ENCODE assay signal across 9 mouse cellular contexts in the genomic region with DNA sequence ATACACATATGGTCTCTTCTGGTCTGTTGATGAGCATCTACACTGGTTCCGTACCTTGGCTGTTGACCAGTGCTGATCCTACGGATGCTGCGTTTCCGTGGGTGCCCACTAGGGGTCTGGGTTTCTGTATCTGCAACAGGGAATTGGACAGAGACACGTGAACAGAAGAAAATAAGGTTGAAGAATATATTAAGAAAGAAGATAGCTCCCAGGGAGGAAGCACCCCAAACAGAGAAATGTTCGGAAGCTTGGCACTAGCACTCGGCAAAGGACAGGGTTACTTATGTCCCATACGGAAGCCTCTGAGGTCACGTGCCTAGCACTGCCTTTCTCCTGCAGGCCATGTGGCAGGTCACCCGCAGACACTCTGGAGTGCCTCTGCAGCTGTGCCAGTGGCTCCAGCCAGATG. TPM values are rescaled to one million over a fixed set of nuclear protein-coding genes. Genes with fewer than 3 reads are reported as not detected.
DNase-seq lines count a peak whose midpoint lies in the region; ATAC-seq and TF ChIP-seq lines count a peak whose summit lies in the region.
"Had no signal": no experiment of that assay in that cellular context is flagged by ENCODE, and none has a peak within 500 bp of the region (broad histone marks: within the 10 kb centered on the region; RNA-seq: fewer than 3 reads in every experiment).

No protein-coding gene starts in this region.

- TF ChIP-seq CTCF in layer of hippocampus, adult 2 months (conservative IDR thresholded peaks at IDR 0.05) = peak; percentile 81
- TF ChIP-seq CTCF in midbrain, postnatal 0 days (IDR thresholded peaks at IDR 0.05) = peak; percentile 63

- ATAC-seq in limb, embryonic 13.5 days (ENCODE audit: low FRiP score, low read depth) = peak; percentile 32; the same call in 1 of the 2 replicates
- no peak for ATAC-seq in midbrain, postnatal 0 days (ENCODE audit: low FRiP score)

- 49% methylated on average over 10 of the region's 10 CpGs for WGBS in embryonic facial prominence, embryonic 10.5 days
- 50% methylated on average over 10 of the region's 10 CpGs for WGBS in limb, embryonic 13.5 days
- WGBS in midbrain, postnatal 0 days = 49% methylated on average over 10 of the region's 10 CpGs

- H3K9me3 ChIP-seq in embryonic facial prominence, embryonic 10.5 days = no peaks in the 10 kb centered on the region
- no peaks in the 10 kb centered on the region for H3K9me3 ChIP-seq in limb, embryonic 13.5 days
- H3K9me3 ChIP-seq in midbrain, postnatal 0 days (ENCODE audit: low read length) = no peaks in the 10 kb centered on the region

- no peak overlapping the region for H3K9ac ChIP-seq in limb, embryonic 13.5 days
- H3K9ac ChIP-seq in midbrain, postnatal 0 days (replicated peaks; ENCODE audit: low read length, poor library complexity, severe bottlenecking) = no peak overlapping the region

- no peaks in the 10 kb centered on the region for H3K27me3 ChIP-seq in embryonic facial prominence, embryonic 10.5 days (replicated peaks; ENCODE audit: low read depth, poor library complexity, severe bottlenecking)
- H3K27me3 ChIP-seq in limb, embryonic 13.5 days = no peaks in the 10 kb centered on the region
- no peaks in the 10 kb centered on the region for H3K27me3 ChIP-seq in midbrain, postnatal 0 days (ENCODE audit: insufficient read depth, low read length)

- H3K4me1 ChIP-seq in embryonic facial prominence, embryonic 10.5 days = peaks cover 31% of the 10 kb centered on the region
- H3K4me1 ChIP-seq in limb, embryonic 13.5 days = 0 out of 2 replicates have a peak, but pooled peaks cover 3% of the 10 kb centered on the region
- no peaks in the 10 kb centered on the region for H3K4me1 ChIP-seq in midbrain, postnatal 0 days (ENCODE audit: insufficient read depth, low read length)

- H3K27ac ChIP-seq in layer of hippocampus, adult 2 months = no peak overlapping the region
- peak overlapping the region; percentile 69 for H3K27ac ChIP-seq in embryonic facial prominence, embryonic 10.5 days (replicated peaks)
- H3K27ac ChIP-seq in limb, embryonic 13.5 days = no peak overlapping the region
- H3K27ac ChIP-seq in midbrain, postnatal 0 days (ENCODE audit: low read depth, low read length) = no peak overlapping the region

- H3K4me3 ChIP-seq in layer of hippocampus, adult 2 months = peak overlapping the region; percentile 22; the same call in 1 of the 2 replicates
- H3K4me3 ChIP-seq in embryonic facial prominence, embryonic 10.5 days = peak overlapping the region; percentile 36; the same call in 1 of the 2 replicates
- H3K4me3 ChIP-seq in limb, embryonic 13.5 days = no peak overlapping the region
- no peak overlapping the region for H3K4me3 ChIP-seq in midbrain, postnatal 0 days (ENCODE audit: low read depth, low read length)
- H3K4me3 ChIP-seq: myocyte had no signal

- DNase-seq in layer of hippocampus, adult 2 months (ENCODE audit: low spot score in 2 of 2) = no peak
- DNase-seq in layer of hippocampus, postnatal 36 days = no peak
- DNase-seq in adrenal gland, adult 18-20 months (ENCODE audit: low spot score in 2 of 2) = peak; percentile 36 to 59
- peak; percentile 70 for DNase-seq in embryonic facial prominence, embryonic 10.5 days (ENCODE audit: low spot score)
- peak; percentile 47 to 63 for DNase-seq in heart, postnatal 14 days
- DNase-seq in midbrain, postnatal 0 days (ENCODE audit: low spot score) = no peak
- peak; percentile 74 for DNase-seq in thymus, postnatal 14 days

- peak overlapping the region; percentile 25; the same call in 1 of the 2 replicates for H3K4me2 ChIP-seq in limb, embryonic 13.5 days (replicated peaks)
- H3K4me2 ChIP-seq in midbrain, postnatal 0 days (ENCODE audit: low read depth, low read length, poor library complexity, severe bottlenecking) = no peak overlapping the region

- no peaks in the 10 kb centered on the region for H3K36me3 ChIP-seq in embryonic facial prominence, embryonic 10.5 days (replicated peaks)
- no peaks in the 10 kb centered on the region for H3K36me3 ChIP-seq in limb, embryonic 13.5 days
- H3K36me3 ChIP-seq in midbrain, postnatal 0 days (ENCODE audit: insufficient read depth, low read length) = no peaks in the 10 kb centered on the region

- intact Hi-C loops in heart, postnatal 14 days (cut with DNase I) = loop anchor here (5.0 kb wide), 1 partner anchor 291 kb away; no protein-coding TSS in a partner anchor

RNA-seq across cellular contexts. Expression of a gene that starts 46.6 kb away (rescaled TPM):
- 100 to 1,000 TPM; 178 to 182 TPM for total RNA-seq in layer of hippocampus, adult 2 months (2021)
- total RNA-seq in layer of hippocampus, postnatal 36 days (2021) = 100 to 1,000 TPM; 173 to 181 TPM
- total RNA-seq in adrenal gland, adult 18-20 months (2021) = 100 to 1,000 TPM; 186 to 198 TPM
- polyA plus RNA-seq in embryonic facial prominence, embryonic 10.5 days (2016; fragmentation: Nextera tagmentation; extraction: Ambion mirVana) = 118 and 125 TPM in 2 replicates
- total RNA-seq in heart, postnatal 14 days (2021) = 100 to 1,000 TPM; 297 to 319 TPM
- polyA plus RNA-seq in limb, embryonic 13.5 days (2015; fragmentation: Nextera tagmentation; extraction: Ambion mirVana) = 138 and 140 TPM in 2 replicates
- 354 and 498 TPM in 2 replicates for total RNA-seq in midbrain, postnatal 0 days (2014; rRNA removed)
- polyA plus RNA-seq in midbrain, postnatal 0 days (2015; fragmentation: Nextera tagmentation; extraction: Ambion mirVana) = 228 and 230 TPM in 2 replicates

Comparison
In these comparisons a context has a peak if more than half of its experiments do, and no peak if none do; other contexts are left out.
1. DNase-seq: peak in adrenal gland, adult 18-20 months (2 of 2), embryonic facial prominence, embryonic 10.5 days (single experiment), heart, postnatal 14 days (2 of 2) and thymus, postnatal 14 days (single experiment); none in layer of hippocampus, adult 2 months (0 of 2), layer of hippocampus, postnatal 36 days (0 of 2) and midbrain, postnatal 0 days (single experiment).
2. H3K4me3 ChIP-seq: peak in layer of hippocampus, adult 2 months (single experiment) and embryonic facial prominence, embryonic 10.5 days (single experiment); none in limb, embryonic 13.5 days (single experiment) and midbrain, postnatal 0 days (single experiment).